ENCODE assay signal across 8 mouse cellular contexts in the genomic region with DNA sequence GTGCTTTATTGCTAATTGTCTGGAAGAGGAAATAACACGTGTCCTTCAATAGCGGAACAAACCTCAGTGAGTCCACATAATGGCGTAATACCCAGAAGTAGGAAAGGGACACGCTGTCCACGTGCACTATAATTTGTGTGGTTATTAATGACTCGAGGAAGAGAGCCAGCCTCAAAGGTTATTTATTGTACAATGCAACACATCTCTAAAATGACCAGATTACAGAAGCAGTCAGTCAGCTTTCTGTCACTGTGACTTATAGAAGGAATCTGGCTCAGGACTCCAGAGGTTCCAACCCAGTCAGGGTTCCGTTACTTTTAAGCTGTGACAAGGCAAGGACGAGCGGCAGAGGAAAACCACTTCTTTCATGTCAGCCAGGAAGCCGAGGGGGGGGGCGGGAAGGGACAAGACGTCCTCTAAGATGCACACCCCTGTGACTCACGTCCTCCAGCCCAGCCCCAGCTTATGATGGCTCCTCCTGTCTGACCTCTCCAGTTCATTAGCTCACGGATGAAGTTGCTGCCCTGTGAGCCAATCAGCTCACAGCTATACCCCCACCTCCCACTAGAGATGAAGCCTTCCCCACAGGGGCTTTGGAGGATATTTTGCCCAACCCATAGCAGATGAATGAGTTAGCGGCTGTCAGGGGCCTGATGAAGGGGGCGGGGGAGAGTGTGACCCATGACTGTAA. TPM values are rescaled to one million over a fixed set of nuclear protein-coding genes. Genes with fewer than 3 reads are reported as not detected.
DNase-seq lines count a peak whose midpoint lies in the region; ATAC-seq and TF ChIP-seq lines count a peak whose summit lies in the region.

No protein-coding gene starts in this region.

- H3K27ac ChIP-seq in heart, postnatal 0 days (ENCODE audit: low read depth), result peak overlapping the region; percentile 61
- no peak overlapping the region for H3K27ac ChIP-seq in midbrain, embryonic 11.5 days (ENCODE audit: low read depth, low read length)

- 30% methylated on average over 16 of the region's 16 CpGs for WGBS in heart, postnatal 0 days
- 51% methylated on average over 16 of the region's 16 CpGs for WGBS in midbrain, embryonic 11.5 days

- TF ChIP-seq EP300 in heart, postnatal 0 days (IDR thresholded peaks at IDR 0.05; ENCODE audit: low read depth), result 0 out of 2 replicates have a peak, but pooled peaks have one; percentile 18

- peak overlapping the region; percentile 25 for H3ac ChIP-seq in C2C12 (ENCODE audit: control insufficient read depth, insufficient read length, low read depth)

- DNase-seq in heart, postnatal 0 days (ENCODE audit: low spot score), result peak; percentile 78
- peak; percentile 68 for DNase-seq in kidney, postnatal 14 days
- peak; percentile 86 for DNase-seq in midbrain, embryonic 11.5 days (ENCODE audit: low spot score, missing footprints)
- DNase-seq in spleen, postnatal 4 days (ENCODE audit: low spot score in 2 of 2), result no peak
- DNase-seq in thymus, postnatal 14 days, result no peak

- no peaks in the 10 kb centered on the region for H3K4me1 ChIP-seq in heart, postnatal 0 days (ENCODE audit: control insufficient read depth, insufficient read depth)
- peaks cover 3% of the 10 kb centered on the region; the same call in 1 of the 2 replicates for H3K4me1 ChIP-seq in midbrain, embryonic 11.5 days (ENCODE audit: control insufficient read depth, insufficient read depth, low read length)

- H3K9me3 ChIP-seq in heart, postnatal 0 days (replicated peaks; ENCODE audit: control insufficient read depth, low read length), result no peaks in the 10 kb centered on the region
- no peaks in the 10 kb centered on the region for H3K9me3 ChIP-seq in midbrain, embryonic 11.5 days (ENCODE audit: control insufficient read depth, low read length)

- H3K9ac ChIP-seq in heart, postnatal 0 days (replicated peaks; ENCODE audit: low read depth, low read length), result no peak overlapping the region
- H3K9ac ChIP-seq in midbrain, embryonic 11.5 days (ENCODE audit: low read length), result no peak overlapping the region

- no peaks in the 10 kb centered on the region for H3K36me3 ChIP-seq in C2C12 (ENCODE audit: control insufficient read depth, insufficient read depth)
- no peaks in the 10 kb centered on the region for H3K36me3 ChIP-seq in heart, postnatal 0 days (replicated peaks; ENCODE audit: control insufficient read depth, insufficient read depth, low read length)
- H3K36me3 ChIP-seq in midbrain, embryonic 11.5 days (ENCODE audit: control insufficient read depth, insufficient read depth, low read length), result no peaks in the 10 kb centered on the region

- H3K79me3 ChIP-seq in C2C12 (ENCODE audit: low read depth), result no peaks in the 10 kb centered on the region

- no peaks in the 10 kb centered on the region for H3K79me2 ChIP-seq in C2C12 (ENCODE audit: control insufficient read depth, insufficient read depth)

- H3K27me3 ChIP-seq in C2C12 (ENCODE audit: control insufficient read depth, insufficient read depth, insufficient read length), result no peaks in the 10 kb centered on the region
- H3K27me3 ChIP-seq in heart, postnatal 0 days (ENCODE audit: control insufficient read depth, insufficient read depth, low read length), result 0 out of 2 replicates have a peak, but pooled peaks cover 12% of the 10 kb centered on the region
- H3K27me3 ChIP-seq in midbrain, embryonic 11.5 days (ENCODE audit: control insufficient read depth, insufficient read depth, low read length), result no peaks in the 10 kb centered on the region

- H3K4me3 ChIP-seq in C2C12 (ENCODE audit: insufficient read depth, poor library complexity, severe bottlenecking), result no peak overlapping the region
- H3K4me3 ChIP-seq in heart, postnatal 0 days (ENCODE audit: low read depth, low read length), result no peak overlapping the region
- no peak overlapping the region for H3K4me3 ChIP-seq in midbrain, embryonic 11.5 days (ENCODE audit: low read depth, low read length)

- peak overlapping the region; percentile 20; the same call in 1 of the 2 replicates for H3K4me2 ChIP-seq in heart, postnatal 0 days (ENCODE audit: low read depth, low read length)
- H3K4me2 ChIP-seq in midbrain, embryonic 11.5 days, result no peak overlapping the region

- no peak for TF ChIP-seq CTCF in C2C12 (IDR thresholded peaks at IDR 0.05; ENCODE audit: control insufficient read depth, insufficient read depth, insufficient read length)
- TF ChIP-seq CTCF in heart, postnatal 0 days (IDR thresholded peaks at IDR 0.05; ENCODE audit: low read depth), result no peak

- peak; percentile 48 for ATAC-seq in common myeloid progenitor, adult 5-6 weeks (replicated peaks; ENCODE audit: low read depth, poor library complexity, severe bottlenecking)
- peak; percentile 89 for ATAC-seq in heart, postnatal 0 days (ENCODE audit: insufficient read depth, low read depth)
- ATAC-seq in midbrain, embryonic 11.5 days (ENCODE audit: low FRiP score), result peak; percentile 84
- no peak for ATAC-seq in frontal cortex, adult (ENCODE audit: low TSS enrichment)

TF ChIP-seq in C2C12, 6 proteins besides CTCF, POLR2A, EP300 and RAD21:
- TF ChIP-seq MAX (IDR thresholded peaks at IDR 0.05) (peak; percentile 65), MYOG (IDR thresholded peaks at IDR 0.05; ENCODE audit: control insufficient read depth, extremely low read depth, insufficient read length) (no peak), USF1 (IDR thresholded peaks at IDR 0.05; ENCODE audit: low read depth) (no peak), CEBPB (IDR thresholded peaks at IDR 0.05; ENCODE audit: low read depth) (peak; percentile 34)

RNA-seq across cellular contexts. Expression of a gene that starts 29.6 kb away (rescaled TPM):
- polyA plus RNA-seq in C2C12 (2012; fragmentation: generic; extraction: Trizol), result 0.06 TPM
- total RNA-seq in common myeloid progenitor, adult 5-6 weeks (2017), result 5.4 and 9.3 TPM in 2 replicates
- total RNA-seq in heart, postnatal 0 days (2014; rRNA removed; ENCODE audit: low replicate concordance), result 0.38 TPM in 1 of 2 replicates, not detected in the other
- 0.04 TPM in 1 of 2 replicates, not detected in the other for polyA plus RNA-seq in heart, postnatal 0 days (2015; fragmentation: Nextera tagmentation; extraction: Ambion mirVana)
- polyA plus RNA-seq in midbrain, embryonic 11.5 days (2014; fragmentation: Nextera tagmentation; extraction: Ambion mirVana), result not detected in 2 replicates

RNA-seq across cellular contexts. Expression of a gene that starts 31.9 kb away (rescaled TPM):
- 85.1 TPM for polyA plus RNA-seq in C2C12 (2012; fragmentation: generic; extraction: Trizol)
- total RNA-seq in common myeloid progenitor, adult 5-6 weeks (2017), result 1.5 and 6.3 TPM in 2 replicates
- total RNA-seq in heart, postnatal 0 days (2014; rRNA removed; ENCODE audit: low replicate concordance), result 22.7 and 58.5 TPM in 2 replicates
- polyA plus RNA-seq in heart, postnatal 0 days (2015; fragmentation: Nextera tagmentation; extraction: Ambion mirVana), result 1.8 and 3.3 TPM in 2 replicates
- polyA plus RNA-seq in midbrain, embryonic 11.5 days (2014; fragmentation: Nextera tagmentation; extraction: Ambion mirVana), result 3.0 and 3.2 TPM in 2 replicates

RNA-seq across cellular contexts. Expression of a gene that starts 44.3 kb away (rescaled TPM):
- 77.7 TPM for polyA plus RNA-seq in C2C12 (2012; fragmentation: generic; extraction: Trizol)
- 17.4 and 27.8 TPM in 2 replicates for total RNA-seq in common myeloid progenitor, adult 5-6 weeks (2017)
- total RNA-seq in heart, postnatal 0 days (2014; rRNA removed; ENCODE audit: low replicate concordance), result 13.5 and 33.9 TPM in 2 replicates
- polyA plus RNA-seq in heart, postnatal 0 days (2015; fragmentation: Nextera tagmentation; extraction: Ambion mirVana), result 28.2 and 33.2 TPM in 2 replicates
- 54.0 and 61.7 TPM in 2 replicates for polyA plus RNA-seq in midbrain, embryonic 11.5 days (2014; fragmentation: Nextera tagmentation; extraction: Ambion mirVana)

Comparison
In these comparisons a context has a peak if more than half of its experiments do, and no peak if none do; other contexts are left out.
1. DNase-seq: peak in heart, postnatal 0 days (single experiment), kidney, postnatal 14 days (single experiment) and midbrain, embryonic 11.5 days (single experiment); none in spleen, postnatal 4 days (0 of 2) and thymus, postnatal 14 days (single experiment).
2. RNA of a gene that starts 31.9 kb away (polyA plus RNA-seq): 85.1 TPM in C2C12 (single experiment); 1.8 to 3.3 TPM in heart, postnatal 0 days and 3.0 to 3.2 TPM in midbrain, embryonic 11.5 days; every median in the first group is over 10 times any median in the second.